Mouse (Mus musculus) E14TG2a.4 (cell line): ENCODE data around the gene Pitpnb.

Experiments used
- CTCF ChIP-seq: conservative IDR thresholded peaks from 2 replicates; pipeline ENCODE4 v1.5.1; 2014; ENCODE audit warnings: low read length
- POU5F1 ChIP-seq: IDR thresholded peaks from 2 replicates; pipeline ENCODE4 v1.6.1; 2014; ENCODE audit warnings: low read length, borderline replicate concordance

- TF ChIP-seq POU5F1, result no peak
- TF ChIP-seq CTCF, result no peak
These were observed 31.9 kb upstream of the Pitpnb start for GRCm38 (mm10) chr5:111298706-111299105.
